Mouse (Mus musculus) CD4-positive, CD25-positive, alpha-beta regulatory T cell, adult 4 months (primary cell): ENCODE data around the gene Fubp3. TPM values are rescaled to one million over a fixed set of nuclear protein-coding genes. Genes with fewer than 3 reads are reported as not detected.
"Not testable (repeated sequence)": the region's sequence is repeated elsewhere in the genome, so short reads cannot be mapped to it uniquely, and the experiment has no call there.

Experiments used
- ATAC-seq: one replicate; pipeline ENCODE4 v1.8.0; 2017
- polyA plus RNA-seq, 2 experiments: library from polyadenylated mRNA; unstranded; fragments of 100-300 nt; shearing (Covaris generic); gene quantifications; one replicate each; pipeline ENCODE4 v1.2.1; 2017

The Fubp3 gene
- 10 to 100 TPM; 46.2 to 64.6 TPM for polyA plus RNA-seq

GRCm38 (mm10) chr2:31572051-31572914, at the start of gene Fubp3:
Gene Fubp3 (plus strand): TSS chr2:31572651.
- peak; percentile 89 for ATAC-seq

GRCm38 (mm10) chr2:31524641-31525040, 47.8 kb upstream of the Fubp3 start:
- no peak for ATAC-seq

GRCm38 (mm10) chr2:31525778-31526177, 46.7 kb upstream of the Fubp3 start:
- ATAC-seq: no peak

DNA sequence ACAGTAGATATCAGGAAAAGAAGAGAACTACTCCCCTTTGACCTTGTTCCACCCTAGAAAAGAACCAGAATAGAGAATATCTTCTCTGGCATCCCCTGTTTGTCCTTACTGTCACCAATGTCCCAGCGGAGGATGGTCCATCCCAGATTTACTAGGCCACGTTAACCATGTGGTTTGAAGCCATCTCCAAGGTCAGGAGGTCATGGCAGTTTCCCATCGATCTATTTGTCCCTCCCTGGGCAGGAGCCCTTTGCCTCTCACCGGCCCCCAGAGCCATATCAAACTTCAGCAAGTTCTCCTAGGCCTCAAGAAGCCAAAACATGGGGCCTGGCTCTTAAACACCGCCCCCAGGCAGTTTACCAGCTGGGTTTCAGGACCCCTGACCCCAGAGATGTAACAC, 42.2 kb upstream of the Fubp3 start:
- no peak for ATAC-seq

DNA sequence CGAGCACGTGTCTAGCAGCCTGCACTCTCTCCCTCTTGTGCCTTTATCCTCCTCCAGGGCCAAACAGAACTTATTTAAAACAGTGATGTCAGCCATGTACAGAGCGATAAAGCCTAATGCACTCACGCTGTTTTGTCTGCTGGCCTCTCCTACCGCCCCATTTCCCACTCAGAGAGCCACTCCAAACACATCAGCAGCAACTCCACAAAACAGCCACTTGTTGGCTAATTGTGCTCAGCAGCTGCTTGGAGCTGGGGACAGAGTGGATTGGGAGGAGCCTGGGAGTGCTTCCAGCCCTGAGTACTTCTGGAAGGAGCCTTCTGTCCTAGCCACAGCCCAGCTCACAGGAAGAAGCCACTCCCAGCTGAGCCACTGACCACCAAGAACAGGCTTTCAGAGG, 35.4 kb upstream of the Fubp3 start:
- ATAC-seq: no peak

DNA sequence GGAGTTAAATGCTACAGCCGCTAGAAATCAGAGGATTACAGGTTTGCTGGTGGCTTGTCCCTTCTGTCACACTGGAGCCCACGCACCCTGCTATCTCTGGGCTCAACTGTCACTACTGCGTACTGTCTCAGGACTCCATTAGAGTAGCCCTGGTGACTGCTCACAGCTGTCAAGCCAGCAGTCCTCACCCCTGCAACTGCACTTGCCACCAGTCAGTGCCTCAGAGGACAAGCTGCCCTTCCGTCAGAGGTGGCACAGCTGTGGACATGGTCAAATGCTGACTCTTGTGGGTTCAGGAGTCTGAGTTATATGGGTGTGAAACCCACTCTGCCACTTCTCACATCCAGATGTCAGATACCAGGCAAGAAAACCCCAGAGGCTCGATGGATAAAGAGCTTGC, 33.7 kb upstream of the Fubp3 start:
- ATAC-seq: no peak

DNA sequence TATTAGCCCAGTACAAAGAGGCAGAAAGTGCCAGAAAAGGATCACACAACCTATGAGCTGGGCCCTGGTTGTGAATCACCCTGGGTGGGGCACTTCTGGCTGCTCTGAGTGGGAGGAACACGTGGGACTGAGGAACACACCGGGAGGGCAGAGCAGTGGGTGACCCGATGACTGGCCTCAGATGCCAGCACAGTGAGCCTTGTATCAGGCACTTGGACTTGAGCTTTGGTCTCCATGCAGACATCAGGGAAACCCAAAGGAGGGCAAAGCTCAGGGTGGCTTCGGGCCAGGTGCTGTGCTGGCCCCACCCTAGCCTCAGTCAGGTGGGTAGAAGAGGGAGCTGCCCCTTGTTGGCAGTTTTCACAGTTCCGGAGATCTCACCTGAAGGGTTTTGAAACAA, 30.9 kb upstream of the Fubp3 start:
- no peak for ATAC-seq

DNA sequence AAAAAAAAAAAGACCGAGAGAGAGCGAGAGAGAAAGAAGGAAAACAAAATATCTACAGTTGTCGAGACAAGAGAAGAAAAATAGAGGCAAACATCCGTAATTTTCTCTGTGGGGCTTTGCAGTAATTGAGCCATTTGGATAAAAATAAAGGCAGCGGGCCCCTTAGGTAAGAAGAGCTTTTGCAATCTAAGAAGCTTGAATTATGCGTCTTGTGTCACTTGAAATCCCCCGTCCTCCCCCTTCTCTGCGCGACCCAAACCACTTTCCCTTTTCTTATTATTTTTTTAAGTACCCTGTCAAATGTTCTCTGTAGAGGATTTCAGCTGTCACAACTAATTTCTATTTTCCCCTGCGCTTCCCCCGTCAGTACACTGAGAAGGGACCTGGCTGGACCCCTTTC, 24.7 kb upstream of the Fubp3 start:
- ATAC-seq: no peak

GRCm38 (mm10) chr2:31550503-31550902, 21.9 kb upstream of the Fubp3 start:
- no peak for ATAC-seq

GRCm38 (mm10) chr2:31551351-31551750, 21.1 kb upstream of the Fubp3 start:
- ATAC-seq: not testable (repeated sequence)

- ATAC-seq: no peak
Measured at GRCm38 (mm10) chr2:31551971-31552370, 20.5 kb upstream of the Fubp3 start.

GRCm38 (mm10) chr2:31554619-31555018, 17.8 kb upstream of the Fubp3 start:
- ATAC-seq: no peak

DNA sequence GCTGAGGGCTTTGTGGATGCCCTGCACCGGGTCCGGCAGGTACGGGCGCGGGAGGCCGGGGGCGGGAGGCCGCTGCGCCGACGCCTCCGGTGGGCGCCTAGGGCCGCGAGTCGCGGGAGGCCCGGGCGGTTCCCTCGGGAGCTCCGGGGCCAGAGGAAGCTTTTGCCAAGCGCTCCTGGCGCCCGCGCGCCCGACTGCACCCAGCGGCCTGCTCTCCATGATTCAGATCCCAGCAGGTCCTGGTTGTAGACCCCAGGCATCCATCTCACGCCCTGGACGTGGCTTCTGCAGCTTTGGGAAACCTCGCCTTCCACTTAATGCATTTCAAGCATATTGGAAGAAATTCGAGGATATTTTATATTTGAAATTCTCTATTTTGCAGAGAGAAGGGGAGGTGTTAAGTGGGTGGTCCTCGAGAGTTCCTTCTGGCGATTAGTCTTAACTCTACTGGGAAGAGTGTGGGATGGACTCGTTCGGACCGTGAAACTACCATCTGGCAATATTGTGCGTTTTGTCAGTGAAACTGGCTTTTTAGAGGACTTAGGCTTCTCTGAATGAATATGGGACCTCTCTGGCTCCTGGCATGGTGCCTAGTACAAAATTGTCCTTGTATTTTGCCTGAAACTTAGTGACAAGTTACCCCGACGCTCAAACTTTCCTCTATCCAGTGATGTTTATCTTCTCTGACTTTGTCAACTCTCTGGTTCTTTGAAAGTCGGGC, 624 bp downstream of the Fubp3 start:
- ATAC-seq: no peak

DNA sequence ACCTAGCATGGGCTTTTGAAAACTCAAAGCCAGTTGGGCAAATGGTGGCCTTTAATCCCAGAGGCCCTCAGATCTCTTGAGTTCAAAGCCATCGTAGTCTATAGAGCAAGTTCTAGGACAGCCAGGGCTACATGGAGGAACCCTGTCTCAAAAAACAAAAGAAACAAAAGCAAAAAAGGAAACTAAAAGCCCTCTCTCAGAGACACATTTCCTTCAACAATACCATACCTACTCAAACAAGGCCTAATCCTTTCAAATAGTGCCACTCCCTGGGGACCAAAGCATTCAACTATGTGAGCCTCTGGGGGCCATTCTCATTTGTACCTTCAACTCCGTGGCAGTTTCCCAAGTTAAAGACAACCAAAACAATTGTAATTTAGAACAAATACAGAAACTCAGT, 9.2 kb downstream of the Fubp3 start:
- ATAC-seq: no peak

DNA sequence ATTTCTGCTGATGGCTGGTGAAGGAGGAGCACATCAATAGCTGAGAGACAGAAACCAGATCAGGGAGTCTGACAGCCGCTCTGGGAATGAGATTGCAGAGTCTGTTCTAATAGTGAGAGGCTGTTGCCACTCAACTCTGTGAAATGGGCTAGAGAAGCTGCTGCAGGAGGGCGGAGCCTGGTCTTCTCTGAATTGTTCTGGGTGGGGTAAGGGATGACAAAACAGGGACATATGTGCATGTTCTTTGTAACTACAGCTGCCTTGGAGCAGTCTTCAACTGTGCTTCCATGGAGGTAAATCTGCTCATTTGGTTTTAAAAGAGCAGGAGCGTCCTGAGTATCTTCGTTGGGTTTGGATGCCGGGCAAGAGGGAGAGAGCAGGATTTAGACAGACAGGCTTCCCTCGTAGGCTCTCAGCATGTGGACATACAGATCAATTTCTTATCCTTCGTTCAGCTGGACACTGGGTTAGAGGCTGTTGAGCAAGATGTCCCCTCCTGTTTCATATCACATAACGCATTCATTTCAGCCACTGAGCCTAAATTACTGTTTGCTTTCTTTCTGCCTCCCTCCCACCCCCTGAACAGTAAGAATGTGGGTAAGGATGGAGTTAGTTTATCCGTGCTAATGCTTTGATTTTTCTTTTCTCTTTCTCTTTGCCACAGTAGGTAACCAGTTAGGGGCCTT, 19.5 kb downstream of the Fubp3 start:
- ATAC-seq: no peak

GRCm38 (mm10) chr2:31607555-31607954, 35.1 kb downstream of the Fubp3 start:
- ATAC-seq: no peak

DNA sequence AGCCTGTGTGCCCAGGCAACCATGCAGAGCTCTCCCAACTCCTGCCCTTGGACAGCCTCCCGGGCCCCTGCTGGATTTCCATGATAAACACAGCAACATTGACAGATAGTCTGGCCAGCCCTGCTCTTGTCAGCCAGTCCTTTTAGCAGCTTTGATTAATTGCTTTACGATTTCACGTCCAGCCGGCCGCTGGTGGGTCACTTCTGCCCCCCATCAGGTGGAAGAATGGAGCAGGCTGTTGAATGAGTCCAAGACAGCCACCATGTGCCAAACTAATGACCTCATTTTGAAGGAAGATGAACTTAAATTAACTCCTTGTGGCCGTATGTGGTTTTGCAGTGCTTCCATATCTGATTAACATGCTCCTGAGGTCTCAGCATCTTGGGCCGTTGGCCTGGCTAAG, 37.4 kb downstream of the Fubp3 start:
- ATAC-seq: no peak

DNA sequence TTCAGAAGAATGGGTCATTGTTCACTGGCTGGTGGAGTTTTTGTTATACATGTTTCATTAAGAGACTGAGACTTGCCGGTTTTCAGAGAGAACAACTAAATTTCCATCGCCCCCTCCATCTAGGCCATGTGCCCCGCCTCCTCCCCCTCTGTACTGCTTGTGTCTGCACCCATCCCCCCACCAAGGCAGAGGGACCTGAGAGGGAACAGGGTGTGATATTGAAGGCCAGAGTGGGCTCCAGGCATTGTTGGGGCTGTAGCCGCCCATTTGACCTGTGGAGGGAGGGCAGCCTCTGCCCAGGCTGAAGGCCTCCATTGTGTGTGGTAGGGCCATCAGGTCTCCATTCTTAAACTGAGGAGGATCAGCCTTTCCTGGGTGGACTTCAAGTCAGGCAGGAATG, 38.5 kb downstream of the Fubp3 start:
- ATAC-seq: no peak

GRCm38 (mm10) chr2:31611400-31611799, 38.9 kb downstream of the Fubp3 start:
- no peak for ATAC-seq

GRCm38 (mm10) chr2:31612627-31613026, 40.2 kb downstream of the Fubp3 start:
- peak; percentile 67 for ATAC-seq

DNA sequence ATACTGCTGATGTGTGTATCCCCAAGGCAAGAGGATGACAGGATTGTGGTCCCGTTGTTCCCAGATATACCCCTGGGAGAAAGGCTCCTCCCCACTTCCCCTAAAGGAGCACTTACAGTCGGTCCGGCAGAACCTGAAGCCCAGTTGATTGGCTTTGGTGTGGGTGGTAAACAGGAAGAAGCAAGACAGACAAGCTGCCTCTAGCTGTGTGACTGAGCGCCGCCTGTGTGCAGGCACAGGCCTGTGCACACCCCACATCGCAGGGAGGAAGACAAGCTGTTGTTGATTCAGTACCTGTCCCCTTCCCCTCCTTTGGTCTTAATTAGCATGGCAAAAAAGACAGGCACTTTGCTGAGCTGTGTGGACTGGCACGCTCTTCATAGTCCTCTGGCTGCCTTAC, 41.3 kb downstream of the Fubp3 start:
- peak; percentile 72 for ATAC-seq

DNA sequence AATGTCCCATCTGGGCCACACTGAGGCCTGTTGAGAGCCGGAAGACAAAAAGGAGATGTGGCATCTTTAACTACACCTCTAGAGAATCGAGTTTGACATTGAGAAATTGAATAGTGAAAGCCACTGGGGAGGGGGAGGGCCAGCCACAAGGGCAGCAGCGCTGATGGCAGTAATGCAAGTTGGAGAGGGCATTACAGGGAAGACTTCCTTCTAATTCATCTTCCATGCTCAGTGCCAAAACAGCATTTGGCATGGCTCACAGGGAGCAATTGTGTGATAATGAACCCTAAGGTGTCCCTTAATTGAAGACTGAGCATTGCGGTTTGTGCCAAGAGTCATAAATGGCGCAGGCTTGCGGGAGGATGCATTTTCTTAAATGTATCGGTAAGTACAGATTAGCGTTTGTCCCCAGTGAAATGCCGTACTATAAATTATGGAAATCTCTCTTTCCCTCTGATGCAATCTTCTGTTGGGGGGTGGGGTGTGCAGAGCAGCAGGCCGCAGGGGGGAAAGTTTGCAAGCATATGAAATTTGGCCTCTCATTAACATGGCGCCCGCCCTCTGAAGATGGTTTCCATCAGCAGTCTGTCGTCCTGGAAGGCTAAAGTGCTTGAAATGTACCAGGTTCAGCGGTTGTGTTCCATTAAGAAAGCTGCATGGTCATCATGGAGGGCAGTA, 46.2 kb downstream of the Fubp3 start:
- no peak for ATAC-seq

DNA sequence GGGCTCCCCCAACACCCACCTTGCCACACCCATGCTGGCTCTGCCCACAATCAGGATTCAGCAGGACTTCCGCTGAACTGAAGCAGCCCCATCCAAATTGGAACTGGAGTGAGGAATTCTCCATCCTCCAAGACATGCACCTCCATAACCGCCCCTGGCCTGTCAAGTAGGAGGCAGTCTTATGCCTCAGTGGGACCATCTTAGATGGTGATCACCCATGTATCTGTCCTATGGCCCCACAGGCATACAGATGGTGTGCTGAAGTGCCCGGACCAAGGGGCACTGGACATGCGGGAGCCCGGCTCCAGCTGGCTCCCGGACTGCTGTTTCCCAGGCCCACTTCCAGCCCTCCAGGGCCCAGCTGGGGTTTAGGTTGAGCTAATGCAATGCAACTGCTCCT, 46.8 kb downstream of the Fubp3 start:
- ATAC-seq: no peak
